Mouse (Mus musculus): ENCODE data around the gene Nap1l4. TPM values are rescaled to one million over a fixed set of nuclear protein-coding genes. Genes with fewer than 3 reads are reported as not detected.

Nap1l4 gene
- total RNA-seq, 4 experiments from 2014 or later, result 97.7 to 112 (median 104) TPM

DNA sequence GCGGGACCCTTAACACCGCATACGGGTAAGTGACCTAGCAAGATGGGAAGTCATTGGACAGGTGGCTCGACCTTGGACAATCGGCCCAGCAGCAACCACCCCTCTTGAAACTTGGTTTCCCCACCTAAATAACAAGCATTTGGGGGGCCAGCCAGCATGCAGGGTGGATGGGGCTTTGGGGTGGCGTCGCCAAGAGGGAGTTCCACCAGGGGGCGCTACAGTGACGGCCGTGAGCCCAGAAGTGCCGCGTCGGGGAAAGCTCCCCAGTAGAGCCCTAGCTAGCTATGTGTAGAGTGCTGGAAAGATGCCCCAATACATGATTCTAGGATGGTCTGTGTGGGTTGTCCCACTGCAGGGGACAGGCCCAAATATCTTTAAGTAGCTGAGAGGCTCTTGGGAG, 68.4 kb downstream of the Nap1l4 start:
- no peak for DNase-seq (ENCODE audit: low spot score in 2 of 2)

DNA sequence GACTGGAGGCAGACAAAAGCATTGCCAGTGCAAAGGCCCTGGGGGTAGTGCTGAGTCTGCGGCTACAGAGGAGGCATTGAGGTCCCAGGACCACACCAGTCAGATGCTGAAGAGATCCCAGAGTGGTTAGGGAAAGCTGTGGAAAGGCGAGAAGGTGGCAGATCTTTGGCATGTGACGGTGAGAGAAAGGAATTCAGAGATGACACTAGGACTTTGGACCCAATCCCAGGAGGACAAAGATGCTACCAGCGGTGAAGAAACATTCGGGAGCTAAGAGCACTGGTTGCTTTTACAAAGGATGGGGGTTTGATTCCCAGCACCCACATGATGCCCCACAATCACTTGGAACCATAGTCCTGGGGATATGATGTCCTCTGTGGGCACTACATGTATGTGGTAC, 71.1 kb downstream of the Nap1l4 start:
- DNase-seq (ENCODE audit: low spot score in 2 of 2), result no peak

DNA sequence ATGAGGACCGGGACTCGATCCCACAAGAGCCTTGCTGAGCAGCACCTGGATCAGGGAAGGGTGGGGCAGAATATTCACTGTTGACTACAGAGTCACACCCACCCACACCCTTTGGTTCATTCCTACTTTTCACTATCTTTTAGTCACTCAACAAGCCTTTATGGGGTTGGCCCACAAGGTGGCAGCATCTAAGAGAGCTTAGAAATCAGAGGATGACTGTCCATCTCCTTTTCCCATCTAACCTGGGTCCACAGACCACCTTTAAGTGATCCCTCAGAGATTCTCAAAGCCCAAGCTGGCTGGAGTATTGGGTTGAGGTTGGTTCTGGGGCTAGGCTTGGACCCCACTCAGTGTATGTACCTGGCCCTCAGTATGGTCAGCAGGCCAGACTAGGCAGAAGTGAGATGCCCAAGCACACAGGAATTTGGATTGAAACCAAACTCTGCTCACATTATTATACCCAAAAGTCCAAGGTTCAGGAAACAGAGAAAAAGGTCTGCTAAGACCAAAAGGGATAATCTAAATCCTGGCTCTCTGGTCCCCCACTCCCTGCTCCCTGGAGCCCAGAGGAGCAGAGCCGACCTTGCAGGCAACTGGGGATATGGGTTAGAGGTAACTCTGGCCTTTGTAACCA, 72.1 kb downstream of the Nap1l4 start:
- DNase-seq (ENCODE audit: low spot score in 2 of 2), result no peak

DNA sequence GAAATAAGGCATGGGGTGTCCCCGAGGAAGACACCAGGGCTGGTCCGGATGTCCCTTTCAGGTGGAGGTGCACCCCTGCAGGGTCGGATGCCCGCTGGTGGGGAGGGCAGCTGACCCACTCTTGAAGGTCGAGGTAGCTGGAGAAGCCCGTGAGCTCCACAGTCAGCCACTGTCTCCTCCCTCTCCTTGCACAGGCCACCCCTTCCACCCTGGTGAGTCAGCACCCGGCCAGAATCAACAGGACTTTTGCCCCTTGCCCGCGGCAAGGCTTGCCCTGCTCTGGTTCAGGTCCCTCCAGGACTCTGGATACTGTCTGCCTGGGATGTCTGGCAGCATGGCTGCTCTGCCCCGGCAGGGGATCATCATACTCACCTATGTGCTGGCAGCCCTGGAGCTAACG, 73.0 kb downstream of the Nap1l4 start:
- DNase-seq (ENCODE audit: low spot score in 2 of 2), result no peak

DNA sequence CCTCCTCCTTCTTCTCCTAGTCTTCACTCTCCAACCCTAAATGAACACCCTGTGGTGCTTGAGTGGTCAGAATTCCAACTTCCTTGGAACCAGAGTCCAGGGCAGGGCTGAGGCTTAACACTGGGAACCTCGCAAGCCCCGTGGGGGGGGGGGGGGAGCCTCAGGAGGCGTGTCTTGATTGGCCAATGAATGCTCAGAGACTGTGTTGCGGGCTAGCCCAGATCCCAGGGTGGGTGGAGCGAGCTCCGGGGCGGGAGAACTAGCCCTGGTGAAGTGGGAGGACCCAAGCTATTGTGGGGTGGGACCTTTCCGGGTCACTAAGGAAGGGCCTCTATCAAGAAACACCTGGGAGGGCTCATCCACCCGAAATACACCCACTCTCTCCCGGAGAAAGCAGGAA, 74.1 kb downstream of the Nap1l4 start:
- no peak for DNase-seq (ENCODE audit: low spot score in 2 of 2)

DNA sequence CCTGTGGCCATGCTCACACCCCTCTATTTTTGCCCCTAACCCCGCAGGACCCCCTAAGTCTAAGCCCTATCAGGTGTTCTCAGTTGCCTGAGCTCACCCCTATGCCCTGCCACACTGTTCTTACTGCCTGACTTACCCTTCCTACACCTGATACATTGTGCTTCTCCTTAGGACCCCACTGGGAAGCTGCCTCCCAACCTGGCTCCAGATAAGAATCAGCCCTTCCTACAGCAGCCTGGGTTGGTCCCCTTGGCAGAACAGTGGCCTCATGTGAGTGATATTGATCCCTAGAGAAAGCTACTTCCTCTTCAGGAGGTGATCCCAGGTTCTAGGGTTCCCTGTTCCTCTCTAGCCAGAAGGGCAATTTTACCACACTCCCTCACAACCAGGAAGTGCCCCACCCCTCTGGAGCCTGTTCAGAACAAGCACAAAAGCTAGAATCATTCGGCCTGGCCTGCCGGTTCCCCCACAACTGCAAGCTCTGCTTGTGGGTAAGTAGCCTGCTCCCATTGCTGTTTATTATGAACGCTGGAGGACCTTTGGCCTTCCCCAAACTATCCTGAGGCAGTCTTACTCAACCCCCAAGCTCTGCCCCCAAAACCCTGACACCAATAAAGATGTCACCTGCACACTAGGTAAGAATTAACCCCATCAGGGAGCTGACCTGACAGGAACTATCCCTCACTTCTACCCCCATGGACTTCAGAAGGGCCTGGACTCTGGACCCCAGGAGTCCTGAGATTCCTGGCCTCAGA, 75.4 kb downstream of the Nap1l4 start, which contains the start of gene Slc22a18:
Gene Slc22a18 (plus strand): TSS at position 390 of the 755 bp plus-strand sequence.
- no peak for DNase-seq (ENCODE audit: low spot score in 2 of 2)

DNA sequence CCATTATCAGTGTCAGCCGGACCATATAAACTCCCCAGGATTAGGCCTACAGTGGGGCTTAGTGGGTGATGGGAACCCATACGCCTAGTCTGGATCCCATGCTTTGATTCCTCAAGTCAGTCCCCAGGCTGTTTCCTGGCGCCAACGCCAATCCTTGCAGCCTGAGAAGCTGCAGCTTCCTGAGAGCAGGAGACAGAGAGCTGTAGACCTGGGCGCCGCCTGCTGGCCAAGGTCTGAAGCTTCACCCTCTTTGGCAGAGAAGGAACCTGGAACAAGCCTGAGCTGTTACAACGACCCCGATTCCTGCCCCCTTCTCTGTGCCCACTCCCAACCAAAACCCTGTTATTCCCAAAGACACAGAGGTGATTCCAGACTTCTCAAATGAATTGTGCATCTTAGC, 79.0 kb downstream of the Nap1l4 start:
- DNase-seq (ENCODE audit: low spot score in 2 of 2), result peak; percentile 43 to 67

DNA sequence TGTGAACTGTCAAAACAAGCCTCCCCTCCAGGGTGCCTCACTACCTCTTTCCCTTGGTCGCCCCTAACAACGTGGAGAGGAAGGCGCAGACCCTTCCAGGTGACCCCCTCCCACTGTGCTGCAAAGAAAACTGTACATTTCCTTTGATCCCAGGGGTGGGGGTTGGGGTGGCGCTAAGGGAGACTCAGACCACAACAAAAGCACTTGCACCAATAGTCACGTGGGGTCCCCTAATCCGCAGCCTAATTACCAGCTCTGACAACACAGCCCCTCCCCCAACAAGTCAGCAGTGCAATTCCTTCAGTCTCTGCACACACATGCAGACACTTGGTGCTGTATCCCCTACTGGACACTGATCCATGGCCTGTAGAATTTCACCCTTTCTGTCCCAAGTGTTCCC, 81.2 kb downstream of the Nap1l4 start:
- DNase-seq (ENCODE audit: low spot score in 2 of 2), result no peak

DNA sequence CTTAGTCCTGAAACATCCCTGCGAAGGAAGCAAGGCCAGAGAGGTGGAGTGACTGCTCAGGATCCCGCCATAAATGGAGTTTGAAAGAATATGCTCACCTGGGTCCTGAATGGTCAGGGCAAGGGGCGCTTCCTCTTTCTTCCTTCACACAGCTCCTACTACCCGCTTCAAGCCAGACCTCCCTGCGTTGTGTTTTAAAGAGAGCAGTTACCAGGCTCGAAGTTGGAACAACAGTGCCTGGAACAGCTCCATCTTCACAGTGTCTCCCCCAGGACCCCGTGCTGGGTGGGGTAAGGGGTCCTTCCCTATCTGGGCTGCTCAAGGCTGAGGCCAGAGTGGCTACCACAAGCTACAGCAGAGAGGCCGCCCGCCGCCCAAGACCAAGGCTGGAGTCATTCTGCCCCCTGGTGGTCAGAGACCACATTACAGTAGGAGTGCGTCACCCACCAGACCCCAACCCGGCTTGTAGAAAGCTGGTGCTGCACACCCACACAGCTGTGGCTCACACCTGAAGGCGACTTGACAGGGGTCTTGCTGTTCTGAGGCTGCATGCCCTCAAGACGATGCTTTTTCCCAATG, 82.7 kb downstream of the Nap1l4 start:
- peak; percentile 56 to 84 for DNase-seq (ENCODE audit: low spot score in 2 of 2)

DNA sequence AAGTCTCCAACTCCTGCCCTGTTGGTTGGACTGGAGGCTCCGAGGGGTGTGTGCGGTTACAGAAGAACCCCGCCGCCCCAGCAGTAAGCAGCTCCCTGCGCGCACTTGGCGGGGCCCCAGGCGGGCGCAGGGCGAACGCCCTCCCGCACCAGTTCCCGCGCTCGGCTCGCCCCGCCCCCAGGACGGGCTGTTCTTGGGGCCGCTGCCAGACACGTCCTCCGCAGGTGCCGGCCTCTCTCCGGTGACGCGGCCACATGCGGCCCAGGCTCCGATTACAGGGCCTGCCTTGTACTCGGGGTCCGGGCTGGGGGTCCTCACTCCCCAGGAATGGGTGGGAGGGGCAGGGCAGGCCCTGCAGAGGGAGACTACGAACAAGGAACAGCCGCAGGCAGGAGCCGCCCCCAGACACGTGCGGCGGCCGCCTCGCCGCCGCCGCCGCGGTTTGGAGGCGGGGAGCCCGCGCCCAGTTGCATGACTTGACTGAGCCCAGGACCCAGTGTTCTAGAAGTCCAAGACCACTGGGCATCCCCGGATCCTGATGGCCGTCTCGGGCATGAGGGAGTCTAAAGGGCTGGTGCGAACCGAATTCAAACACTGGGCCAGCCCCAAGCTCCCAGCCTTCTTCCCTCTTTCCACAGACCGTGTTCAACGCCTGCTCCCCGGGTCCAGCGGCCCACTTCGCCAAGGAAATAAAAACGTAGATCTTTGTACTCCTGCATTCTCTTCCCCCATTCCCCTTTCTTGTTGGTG, 83.9 kb downstream of the Nap1l4 start:
- no peak for DNase-seq (ENCODE audit: low spot score in 2 of 2)

DNA sequence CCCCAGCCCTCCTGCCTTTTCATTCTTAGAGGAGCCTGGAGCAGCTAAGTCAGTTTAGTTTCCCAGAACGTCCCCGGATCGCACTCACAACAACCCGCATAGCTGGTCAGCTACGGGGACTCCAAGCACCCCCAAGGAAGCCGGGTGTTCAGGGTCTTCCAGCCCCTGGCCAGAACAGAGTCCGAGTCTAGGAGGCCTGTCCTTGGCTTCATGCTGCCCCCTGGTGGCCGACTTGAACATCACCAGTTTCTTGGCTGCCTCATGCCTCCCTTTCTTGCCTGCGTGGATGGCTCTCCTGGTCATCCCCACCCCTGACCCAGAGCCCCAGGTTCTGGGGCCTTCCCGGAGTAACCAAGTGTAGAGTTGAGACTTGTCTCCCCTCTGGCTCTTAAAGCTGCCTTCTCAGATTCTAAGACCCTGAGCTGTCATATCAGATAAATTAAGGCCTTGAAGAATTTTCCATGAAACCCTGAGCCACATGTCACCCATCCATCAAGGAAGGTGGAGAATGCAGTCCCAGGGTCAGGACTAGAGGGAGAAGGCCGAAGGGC, 85.0 kb downstream of the Nap1l4 start:
- DNase-seq (ENCODE audit: low spot score in 2 of 2), result peak; percentile 48 to 70

Small RNA genes within 50 kb of the gene (microRNA-seq; reads per million reads assigned to microRNA genes)
- 0 to 0.25 reads per million in 2 experiments for gene Mir7064

Other genes with a start within 250 kb of the Nap1l4 start
- gene Cdkn1c, start 88.1 kb downstream of the Nap1l4 start, total RNA-seq (2022), result 1 to 10 TPM; 4.4 to 9.9 (median 7.0) TPM
- gene Slc22a18, start 75.4 kb downstream of the Nap1l4 start, total RNA-seq (2022), result 1 to 10 TPM in 2 of 4 experiments, under 1 TPM in 1, not detected in 1; 0.66 to 1.4 (median 1.4) TPM
- under 1 TPM in 1 of 4 experiments, not detected in 3; 0.66 TPM for gene Phlda2, start 46.0 kb downstream of the Nap1l4 start, total RNA-seq (2022)
- gene Cars, start 51.0 kb upstream of the Nap1l4 start, total RNA-seq (2022), result 10 to 100 TPM; 48.3 to 57.0 (median 53.5) TPM
- gene Tnfrsf26, start 79.6 kb upstream of the Nap1l4 start, total RNA-seq (2022), result under 1 TPM in 2 of 4 experiments, not detected in 2; 0.16 to 0.32 TPM
- gene Tnfrsf22, start 100.6 kb upstream of the Nap1l4 start, total RNA-seq (2022), result 1 to 10 TPM; 1.7 to 2.6 (median 2.2) TPM
- gene Tnfrsf23, start 136.8 kb upstream of the Nap1l4 start, total RNA-seq (2022), result 1 to 10 TPM; 1.3 to 2.7 (median 2.0) TPM
- gene Osbpl5, start 207.9 kb upstream of the Nap1l4 start, total RNA-seq (2022), result 10 to 100 TPM; 20.0 to 24.8 (median 22.7) TPM
- gene Mrgprg, start 217.9 kb upstream of the Nap1l4 start, total RNA-seq (2022), result not detected
- 1 to 10 TPM; 5.2 to 7.3 (median 6.9) TPM for gene Mrgpre, start 235.4 kb upstream of the Nap1l4 start, total RNA-seq (2022)